Mouse (Mus musculus): Measurements from ENCODE around the gene Wwox.

Gene Wwox

GRCm38 (mm10) chr8:115336361-115336760 lies 896.9 kb downstream of the Wwox start:
- no peak for DNase-seq (ENCODE audit: low spot score)

GRCm38 (mm10) chr8:115348704-115349103 lies 909.2 kb downstream of the Wwox start:
- no peak for DNase-seq (ENCODE audit: low spot score)

- no peak for DNase-seq (ENCODE audit: low spot score)
These were observed 911.3 kb downstream of the Wwox start for GRCm38 (mm10) chr8:115350707-115351106.

GRCm38 (mm10) chr8:115357663-115358335 lies 918.3 kb downstream of the Wwox start:
- no peak for DNase-seq (ENCODE audit: low spot score)

GRCm38 (mm10) chr8:115358481-115358880 lies 919.0 kb downstream of the Wwox start:
- no peak for DNase-seq (ENCODE audit: low spot score)

- DNase-seq (ENCODE audit: low spot score), result no peak
These were observed 920.2 kb downstream of the Wwox start for GRCm38 (mm10) chr8:115359701-115360100.

GRCm38 (mm10) chr8:115362518-115362917 lies 923.1 kb downstream of the Wwox start:
- DNase-seq (ENCODE audit: low spot score), result no peak

GRCm38 (mm10) chr8:115374957-115375356 lies 935.5 kb downstream of the Wwox start:
- DNase-seq (ENCODE audit: low spot score), result no peak

GRCm38 (mm10) chr8:115375361-115376047 lies 936.0 kb downstream of the Wwox start:
- DNase-seq (ENCODE audit: low spot score), result peak; percentile 47

- no peak for DNase-seq (ENCODE audit: low spot score)
These were observed 937.9 kb downstream of the Wwox start for GRCm38 (mm10) chr8:115377321-115377720.

- DNase-seq (ENCODE audit: low spot score), result no peak
These were observed 940.6 kb downstream of the Wwox start for GRCm38 (mm10) chr8:115380017-115380416.

- no peak for DNase-seq (ENCODE audit: low spot score)
These were observed 951.6 kb downstream of the Wwox start for GRCm38 (mm10) chr8:115390921-115391504.

GRCm38 (mm10) chr8:115395840-115396239 lies 956.4 kb downstream of the Wwox start:
- no peak for DNase-seq (ENCODE audit: low spot score)

- DNase-seq (ENCODE audit: low spot score), result no peak
These were observed 958.5 kb downstream of the Wwox start for GRCm38 (mm10) chr8:115397981-115398380.

- no peak for DNase-seq (ENCODE audit: low spot score)
These were observed 960.7 kb downstream of the Wwox start for GRCm38 (mm10) chr8:115400013-115400720.

Data from adipocyte (in vitro differentiated cells).